Mouse (Mus musculus) cerebellum, adult 2 months (tissue): ENCODE measurements around the gene Bri3bp.

Source experiments
- CTCF ChIP-seq: fragments of 200-500 bp; IDR thresholded peaks from 2 replicates; pipeline ENCODE4 v1.5.1; 2011; ENCODE audit warnings: low read depth, mild to moderate bottlenecking, control low read depth, low read length, moderate library complexity, borderline replicate concordance; ENCODE audit not compliant: insufficient read depth
- POLR2A ChIP-seq: fragments of 200-500 bp; IDR thresholded peaks from 2 replicates; pipeline ENCODE4 v1.6.1; 2011; ENCODE audit warnings: low read length, control low read depth, borderline replicate concordance; ENCODE audit not compliant: insufficient read depth

DNA sequence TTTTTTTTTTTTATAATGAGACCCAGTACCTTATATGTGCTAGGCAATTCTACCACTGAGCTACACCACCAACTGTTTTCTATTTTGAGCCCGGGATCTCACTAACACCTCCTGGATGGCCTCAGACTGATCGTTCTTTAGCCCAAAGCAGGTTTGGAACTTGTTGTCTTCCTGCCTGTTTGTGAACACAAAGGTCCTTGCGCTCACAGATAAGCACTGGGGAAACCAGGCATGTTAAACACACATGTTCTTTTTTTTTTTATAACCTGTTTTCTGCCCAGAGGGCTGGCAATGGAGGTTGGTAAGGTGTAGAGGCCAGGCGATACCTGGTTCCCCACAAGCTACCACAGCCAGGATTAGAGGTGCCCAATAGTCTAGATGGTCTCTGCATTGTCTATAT, 7.3 kb downstream of the Bri3bp start:
- TF ChIP-seq CTCF, result no peak
- no peak for TF ChIP-seq POLR2A
